Mouse (Mus musculus) embryonic fibroblast, embryonic 13.5 days (primary cell): ENCODE results near the gene Esam. TPM values are rescaled to one million over a fixed set of nuclear protein-coding genes. Genes with fewer than 3 reads are reported as not detected.

ENCODE experiments used
- H3K27ac ChIP-seq: 2 replicates; pipeline ENCODE4 v1.5.1; 2012; ENCODE audit warnings: low read length, control low read depth, inconsistent platforms; ENCODE audit not compliant: insufficient read depth
- H3K4me1 ChIP-seq: 2 replicates; pipeline ENCODE4 v1.6.1; 2011; ENCODE audit warnings: low read length; ENCODE audit not compliant: control insufficient read depth, insufficient read depth
- H3K4me3 ChIP-seq: 2 replicates; pipeline ENCODE4 v1.5.1; 2011; ENCODE audit warnings: mild to moderate bottlenecking, control low read depth, low read length; ENCODE audit not compliant: insufficient read depth
- CTCF ChIP-seq: IDR thresholded peaks from 2 replicates; pipeline ENCODE4 v1.5.1; 2011; ENCODE audit warnings: mild to moderate bottlenecking, control low read depth, low read length, moderate library complexity, borderline replicate concordance; ENCODE audit not compliant: insufficient read depth
- POLR2A ChIP-seq: IDR thresholded peaks from 2 replicates; pipeline ENCODE4 v1.6.1; 2011; ENCODE audit warnings: low read depth, mild to moderate bottlenecking, control low read depth, low read length, moderate library complexity
- polyA plus RNA-seq: library from polyadenylated mRNA; stranded (reverse); fragments of >200 nt; gene quantifications from 2 replicates; pipeline ENCODE4 v1.2.4, GENCODE M21; 2011; ENCODE audit warnings: low read depth; ENCODE audit not compliant: missing spikeins, insufficient read length

Gene Esam
- polyA plus RNA-seq, 1 experiment: 0.28 TPM

DNA sequence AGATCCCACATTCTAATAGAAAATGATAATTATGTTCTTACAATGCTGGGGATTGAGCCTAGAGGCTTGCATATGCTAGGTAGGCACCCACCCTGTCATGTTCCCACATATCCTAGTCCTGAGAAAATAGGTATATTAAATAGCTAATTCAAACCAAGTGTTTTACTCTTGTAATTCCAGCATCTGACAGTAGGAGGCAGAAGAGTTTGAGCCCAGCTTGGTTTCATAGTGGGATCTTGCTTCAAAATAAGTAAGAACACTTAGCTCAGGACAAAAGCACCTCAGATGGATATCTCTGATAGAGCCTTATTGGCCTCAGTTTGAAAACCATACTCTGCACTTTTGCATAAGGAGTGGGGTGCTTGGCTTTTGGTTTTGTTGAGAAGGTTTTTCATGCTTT is 23.5 kb upstream of the Esam start:
- TF ChIP-seq POLR2A: no peak
- no peak for TF ChIP-seq CTCF
- Histone ChIP-seq H3K4me3 (no peak overlapping the region), H3K27ac (no peak overlapping the region), H3K4me1 (no peaks in the 10 kb centered on the region)

DNA sequence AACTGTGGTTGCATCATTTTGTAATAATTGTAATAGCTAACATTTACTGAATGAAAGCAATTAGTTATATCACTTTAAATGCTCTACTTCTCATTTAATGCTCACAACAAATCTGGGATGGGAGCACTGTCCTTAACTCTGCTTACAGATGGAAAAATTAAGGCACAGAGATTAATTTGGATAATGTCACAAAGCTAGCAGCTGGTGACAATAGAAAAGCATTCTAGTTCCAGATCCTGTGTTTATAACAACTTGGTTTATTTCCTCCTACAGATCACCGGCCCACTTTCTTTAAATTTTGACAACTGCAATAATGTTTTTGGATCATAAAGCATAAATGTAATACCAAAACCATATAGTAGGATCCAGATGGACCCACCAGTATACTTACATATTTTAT is 21.9 kb upstream of the Esam start:
- TF ChIP-seq CTCF (no peak), POLR2A (no peak)
- Histone ChIP-seq H3K4me3 (no peak overlapping the region), H3K27ac (no peak overlapping the region), H3K4me1 (no peaks in the 10 kb centered on the region)

DNA sequence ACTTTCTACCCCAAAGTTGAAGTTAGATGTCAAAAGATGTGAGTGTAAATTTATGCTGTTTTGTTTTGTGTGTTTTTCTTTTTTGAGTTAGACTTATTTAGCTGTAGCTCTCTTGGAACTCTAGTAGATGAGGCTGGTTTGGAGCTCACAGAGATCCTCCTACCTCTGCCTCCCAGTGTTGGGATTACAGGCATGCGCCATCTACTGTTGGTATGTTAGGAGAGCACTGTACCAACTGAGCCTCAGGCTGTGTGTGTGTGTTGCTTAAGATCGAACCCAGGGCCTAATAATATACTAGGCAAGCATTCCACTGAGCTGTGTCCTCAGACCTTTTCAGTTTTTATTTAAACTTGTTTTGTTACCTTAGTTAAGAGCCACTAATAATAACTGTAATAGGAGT is 15.8 kb upstream of the Esam start:
- peaks cover under 1% of the 10 kb centered on the region; the same call in 1 of the 2 replicates for H3K4me1 ChIP-seq
- H3K27ac ChIP-seq: no peak overlapping the region
- TF ChIP-seq POLR2A (no peak), CTCF (no peak)
- no peak overlapping the region for H3K4me3 ChIP-seq

DNA sequence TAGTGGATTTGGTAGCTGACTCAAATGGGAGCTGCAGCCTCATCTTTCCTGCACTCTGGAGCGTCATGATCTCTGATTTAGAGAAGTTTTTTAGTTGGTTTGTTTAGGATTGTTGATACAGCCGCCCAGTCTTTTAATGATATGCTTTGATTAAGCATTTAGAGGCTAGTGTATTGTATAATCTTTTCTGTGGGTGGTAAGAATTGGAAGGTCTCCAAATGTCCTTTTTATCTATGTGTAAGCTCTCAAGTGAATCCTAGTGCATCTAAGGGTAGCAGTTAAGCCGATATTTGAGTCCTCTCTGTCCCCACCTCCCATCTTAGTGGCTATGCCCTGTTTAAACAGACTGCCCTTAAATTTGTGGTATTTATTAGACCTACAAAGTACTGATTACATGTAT is 13.4 kb upstream of the Esam start:
- TF ChIP-seq POLR2A: no peak
- TF ChIP-seq CTCF: no peak
- H3K4me1 ChIP-seq: peaks cover 5% of the 10 kb centered on the region; the same call in 1 of the 2 replicates
- H3K4me3 ChIP-seq: no peak overlapping the region

DNA sequence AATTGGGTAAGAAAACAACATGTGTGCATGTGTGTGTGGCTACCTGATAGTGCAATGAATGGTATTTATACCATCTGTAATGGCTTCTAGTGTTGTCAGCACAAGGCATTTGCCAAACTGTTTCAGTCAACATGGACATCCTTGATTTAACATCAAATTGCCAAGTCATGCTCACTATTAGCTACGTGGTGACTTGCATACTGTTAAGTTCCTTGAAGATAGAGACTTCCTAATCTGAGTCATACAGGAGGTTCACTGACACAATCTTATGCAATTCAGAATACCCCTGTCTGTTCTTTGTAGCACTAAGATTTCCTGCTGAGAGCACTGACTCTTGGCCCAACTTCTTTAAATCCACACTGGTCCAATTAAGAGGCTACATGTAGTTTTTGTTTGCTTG is 10.4 kb upstream of the Esam start:
- TF ChIP-seq POLR2A (no peak), CTCF (no peak)
- Histone ChIP-seq H3K4me3 (no peak overlapping the region), H3K4me1 (peaks cover 5% of the 10 kb centered on the region; the same call in 1 of the 2 replicates), H3K27ac (peak overlapping the region; percentile 42; the same call in 1 of the 2 replicates)

More for the DNA sequence above, 13.4 kb upstream of the Esam start:
- no peak overlapping the region for H3K27ac ChIP-seq

DNA sequence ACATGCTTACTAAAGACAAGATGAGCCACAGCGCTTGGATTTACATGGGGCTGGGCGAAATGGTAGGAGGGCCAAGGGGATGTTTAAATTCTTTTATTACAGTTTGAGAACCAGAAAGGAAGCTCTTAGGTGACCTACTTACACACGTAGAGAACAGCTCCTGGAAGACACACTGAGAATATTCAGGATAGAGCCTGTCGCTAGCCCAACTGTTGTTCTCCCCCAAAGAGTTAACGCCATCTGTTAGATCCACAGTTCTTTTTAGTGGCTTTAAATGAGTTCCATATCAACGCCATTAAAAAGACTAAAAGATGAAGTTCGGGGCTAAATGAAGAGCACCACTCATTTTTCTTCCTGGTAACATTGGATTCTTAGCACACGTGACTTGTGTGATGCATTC is 8.9 kb upstream of the Esam start:
- Histone ChIP-seq H3K4me3 (no peak overlapping the region), H3K4me1 (peaks cover 5% of the 10 kb centered on the region; the same call in 1 of the 2 replicates), H3K27ac (no peak overlapping the region)
- no peak for TF ChIP-seq POLR2A
- no peak for TF ChIP-seq CTCF

DNA sequence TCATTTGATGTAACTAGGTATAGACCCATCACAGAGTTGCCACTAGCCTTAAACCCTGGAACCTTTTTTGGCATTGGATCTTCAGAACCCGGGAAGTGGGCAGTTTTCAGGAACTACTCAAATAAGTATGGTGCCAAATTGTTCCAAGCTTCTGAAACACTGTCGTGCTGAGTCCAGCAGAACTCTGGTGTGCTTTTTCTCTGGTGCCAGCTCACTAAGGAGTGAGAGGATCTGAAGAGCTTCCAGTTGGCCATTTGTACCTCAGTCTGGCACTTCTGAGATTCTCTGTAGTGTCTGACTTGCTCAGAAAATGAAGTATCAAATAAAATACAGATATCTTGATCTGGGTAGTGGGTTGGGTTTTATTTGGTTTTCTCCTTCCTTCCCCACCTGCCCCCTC is 7.9 kb upstream of the Esam start:
- Histone ChIP-seq H3K4me3 (no peak overlapping the region), H3K4me1 (peaks cover 5% of the 10 kb centered on the region; the same call in 1 of the 2 replicates)
- no peak for TF ChIP-seq POLR2A
- TF ChIP-seq CTCF: no peak

DNA sequence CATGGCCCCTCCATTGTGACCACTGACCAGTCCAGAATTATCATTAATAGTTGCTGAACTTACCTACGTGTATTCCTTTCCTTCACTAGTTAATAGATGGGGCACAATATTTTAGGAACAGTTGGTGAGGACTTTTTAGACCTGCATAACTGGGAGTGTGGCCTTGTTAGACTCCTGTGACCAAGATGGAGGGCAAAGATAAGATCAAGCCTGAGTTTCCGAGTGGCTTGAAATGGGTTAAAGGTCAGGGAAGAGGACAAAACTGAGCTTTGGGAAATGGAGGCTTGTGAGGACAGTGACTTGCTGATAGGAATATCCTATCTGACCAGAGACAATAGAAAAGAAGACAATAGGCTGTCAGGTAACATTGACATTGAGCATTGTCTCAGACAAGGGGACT is 2.4 kb upstream of the Esam start:
- no peak overlapping the region for H3K27ac ChIP-seq
- TF ChIP-seq POLR2A (no peak), CTCF (no peak)

More for the DNA sequence above, 7.9 kb upstream of the Esam start:
- no peak overlapping the region for H3K27ac ChIP-seq

DNA sequence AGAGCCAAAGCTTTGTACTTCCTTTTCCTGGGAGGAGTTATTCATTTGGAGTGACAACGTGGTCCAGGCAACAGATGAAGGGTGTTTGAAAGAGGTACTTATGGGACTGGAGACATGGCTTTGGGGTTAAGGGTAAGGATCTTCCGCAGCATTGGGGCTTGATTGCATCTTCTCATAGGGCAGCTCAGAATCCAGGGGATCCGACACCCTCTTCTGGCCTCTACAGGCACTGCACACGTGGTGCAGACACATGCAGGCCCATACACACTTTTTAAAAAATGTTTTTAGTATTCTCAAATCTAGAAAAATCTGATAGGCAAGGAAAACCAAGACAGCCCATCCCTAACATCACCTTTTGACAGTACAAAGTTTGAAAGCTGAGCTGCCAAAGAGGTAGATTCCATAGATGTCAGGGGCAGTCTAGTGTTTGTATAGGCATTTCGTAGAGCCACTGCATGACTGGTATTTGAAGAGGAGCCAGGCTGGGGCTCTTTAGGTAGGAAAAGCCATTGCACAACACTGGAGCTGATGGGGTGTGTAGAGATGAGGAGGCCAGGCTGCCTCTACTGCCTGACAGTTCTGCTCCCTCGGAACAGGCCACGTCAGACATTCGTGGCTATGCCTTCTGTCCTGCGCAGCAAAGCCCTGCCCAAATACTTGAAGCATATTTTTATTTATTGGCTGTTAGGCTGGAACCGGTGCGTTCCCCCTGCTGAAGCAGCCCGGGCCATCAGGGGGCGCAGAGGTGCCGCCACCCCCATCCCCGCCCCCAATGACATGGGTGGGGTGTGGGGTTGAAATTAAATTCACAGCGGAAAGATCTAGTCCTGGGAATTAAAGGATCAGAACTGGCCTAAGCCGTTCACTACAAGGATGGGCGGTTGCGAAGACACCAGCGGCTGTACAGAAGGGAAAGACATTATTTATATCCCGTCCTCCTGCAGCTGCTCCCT is 1.2 kb upstream of the Esam start:
- TF ChIP-seq POLR2A (no peak), CTCF (no peak)
- no peak overlapping the region for H3K4me3 ChIP-seq
- H3K27ac ChIP-seq: no peak overlapping the region
- 0 out of 2 replicates have a peak, but pooled peaks cover 3% of the 10 kb centered on the region for H3K4me1 ChIP-seq

More for the DNA sequence above, 2.4 kb upstream of the Esam start:
- no peak overlapping the region for H3K4me3 ChIP-seq
- no peaks in the 10 kb centered on the region for H3K4me1 ChIP-seq

DNA sequence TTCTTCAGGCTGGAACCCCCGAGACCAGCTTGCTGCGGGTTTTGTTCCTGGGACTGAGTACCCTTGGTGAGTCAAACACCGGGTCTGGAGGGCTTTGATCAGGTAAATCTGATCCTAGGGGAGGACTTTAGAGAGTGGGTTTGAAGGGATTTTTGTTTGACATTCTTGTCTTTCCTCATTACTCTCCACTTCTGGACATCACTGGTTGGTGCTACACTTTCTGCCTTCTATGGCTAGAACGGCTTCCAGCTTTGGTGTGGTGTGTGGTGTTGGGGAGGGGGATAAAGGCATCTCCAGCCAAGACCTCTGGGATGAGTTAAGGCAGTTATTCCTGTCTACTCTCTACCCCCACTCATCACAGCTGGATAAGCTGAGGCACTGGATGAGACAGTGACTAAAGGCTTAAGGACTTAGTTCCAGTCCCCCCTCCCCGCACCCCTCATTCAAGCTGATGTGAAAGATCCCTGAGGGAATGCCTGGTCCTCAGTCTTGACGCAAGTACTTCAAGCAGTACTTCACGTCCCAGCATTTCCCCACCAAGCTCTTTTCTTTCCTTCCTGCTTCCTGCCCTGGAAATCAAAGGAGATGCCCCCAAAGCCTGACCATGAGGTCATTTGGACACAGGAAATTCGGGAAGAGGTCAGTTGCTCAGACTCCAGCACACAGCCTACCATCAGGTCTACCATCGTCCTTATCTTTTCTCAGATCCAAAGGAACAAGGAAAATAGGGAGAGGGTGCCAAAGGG is 520 bp downstream of the Esam start:
- 0 out of 2 replicates have a peak, but pooled peaks cover 3% of the 10 kb centered on the region for H3K4me1 ChIP-seq
- TF ChIP-seq CTCF (no peak), POLR2A (no peak)
- H3K4me3 ChIP-seq: no peak overlapping the region
- no peak overlapping the region for H3K27ac ChIP-seq
